14 mouse cellular contexts compared by ENCODE assay signal in the genomic region with DNA sequence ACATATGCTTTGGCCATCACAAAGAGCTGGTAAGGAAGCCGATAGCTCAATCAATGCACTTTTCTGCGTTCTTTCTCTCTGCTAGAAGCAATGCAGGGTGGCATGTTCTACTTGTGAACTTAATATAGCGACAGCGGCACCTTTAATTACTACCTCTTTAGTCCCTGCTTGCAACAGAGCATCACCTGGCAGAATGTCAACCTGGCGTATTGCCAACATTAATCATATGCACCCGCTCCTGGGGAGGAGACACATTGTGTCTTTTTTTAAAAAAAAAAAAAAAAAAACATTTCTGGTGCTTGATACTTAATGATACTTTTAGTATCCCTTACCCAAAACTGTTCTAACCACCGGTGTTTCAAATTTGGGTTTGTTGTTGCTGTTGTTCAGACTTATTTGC. TPM values are rescaled to one million over a fixed set of nuclear protein-coding genes. Genes with fewer than 3 reads are reported as not detected.
A peak's percentile ranks its signal among the peaks of the same experiment; 100 is the strongest.
DNase-seq lines count a peak whose midpoint lies in the region; ATAC-seq lines count a peak whose summit lies in the region.
"Had no signal": no experiment of that assay in that cellular context is flagged by ENCODE, and none has a peak within 500 bp of the region (broad histone marks: within the 10 kb centered on the region; RNA-seq: fewer than 3 reads in every experiment).

No protein-coding gene starts in this region.

- DNase-seq in cerebellum, adult 18-20 months, result peak; percentile 33 to 48
- DNase-seq in hindbrain, embryonic 14.5 days (ENCODE audit: low spot score), result peak; percentile 53
- DNase-seq in right cerebral cortex, postnatal 4 days, result peak; percentile 32
- DNase-seq in right cerebral cortex, adult 2 months (ENCODE audit: low spot score in 2 of 2), result no peak
- DNase-seq in spleen, adult 18-20 months, result no peak
- no peak for DNase-seq in ovary, adult 18-20 months (ENCODE audit: low spot score)
- DNase-seq: retina, postnatal 1 day had no signal

- WGBS in hindbrain, embryonic 14.5 days, result 65% methylated on average over 7 of the region's 7 CpGs
- WGBS in hindbrain, embryonic 13.5 days, result 79% methylated on average over 7 of the region's 7 CpGs

- no peak overlapping the region for H3K4me3 ChIP-seq in hindbrain, embryonic 14.5 days (replicated peaks; ENCODE audit: low read length)
- H3K4me3 ChIP-seq in hindbrain, embryonic 13.5 days, result no peak overlapping the region
- H3K4me3 ChIP-seq: hindbrain, embryonic 15.5 days; layer of hippocampus, adult 2 months; lung, embryonic 15.5 days had no signal

- no peak overlapping the region for H3K9ac ChIP-seq in hindbrain, embryonic 14.5 days
- no peak overlapping the region for H3K9ac ChIP-seq in hindbrain, embryonic 13.5 days
- H3K9ac ChIP-seq: hindbrain, embryonic 15.5 days; lung, embryonic 15.5 days had no signal

- H3K27ac ChIP-seq in hindbrain, embryonic 14.5 days, result no peak overlapping the region
- H3K27ac ChIP-seq in hindbrain, embryonic 13.5 days, result no peak overlapping the region; the same call in 1 of the 2 replicates
- H3K27ac ChIP-seq: hindbrain, embryonic 15.5 days; layer of hippocampus, adult 2 months; lung, embryonic 15.5 days had no signal

- no peaks in the 10 kb centered on the region for H3K4me1 ChIP-seq in hindbrain, embryonic 14.5 days (replicated peaks; ENCODE audit: control insufficient read depth, insufficient read depth, low read length)
- H3K4me1 ChIP-seq in hindbrain, embryonic 13.5 days (replicated peaks), result 0 out of 2 replicates have a peak, but pooled peaks cover 4% of the 10 kb centered on the region
- H3K4me1 ChIP-seq: hindbrain, embryonic 15.5 days; lung, embryonic 15.5 days had no signal

- no peaks in the 10 kb centered on the region for H3K27me3 ChIP-seq in hindbrain, embryonic 14.5 days (ENCODE audit: control insufficient read depth, insufficient read depth, low read length)
- H3K27me3 ChIP-seq in hindbrain, embryonic 13.5 days, result no peaks in the 10 kb centered on the region
- H3K27me3 ChIP-seq: hindbrain, embryonic 15.5 days; lung, embryonic 15.5 days had no signal

- no peak for ATAC-seq in cerebellum, adult (ENCODE audit: insufficient number of reproducible peaks, low FRiP score, low TSS enrichment)
- ATAC-seq in hindbrain, embryonic 14.5 days (ENCODE audit: low FRiP score), result no peak
- no peak for ATAC-seq in hindbrain, embryonic 13.5 days (ENCODE audit: low FRiP score)

- H3K9me3 ChIP-seq in hindbrain, embryonic 14.5 days (ENCODE audit: control insufficient read depth, low read length), result no peaks in the 10 kb centered on the region
- H3K9me3 ChIP-seq in hindbrain, embryonic 13.5 days, result peaks cover 5% of the 10 kb centered on the region
- H3K9me3 ChIP-seq: hindbrain, embryonic 15.5 days; lung, embryonic 15.5 days had no signal

- H3K36me3 ChIP-seq in hindbrain, embryonic 14.5 days (replicated peaks; ENCODE audit: control insufficient read depth, insufficient read depth), result no peaks in the 10 kb centered on the region
- no peaks in the 10 kb centered on the region for H3K36me3 ChIP-seq in hindbrain, embryonic 13.5 days
- H3K36me3 ChIP-seq: hindbrain, embryonic 15.5 days; lung, embryonic 15.5 days had no signal

- no peak overlapping the region for H3K4me2 ChIP-seq in hindbrain, embryonic 14.5 days (replicated peaks)
- H3K4me2 ChIP-seq in hindbrain, embryonic 13.5 days, result no peak overlapping the region
- H3K4me2 ChIP-seq: heart, embryonic 11.5 days; hindbrain, embryonic 15.5 days; lung, embryonic 15.5 days had no signal

RNA-seq across cellular contexts. Expression of a gene that starts 27.6 kb away (rescaled TPM):
- 24.8 and 26.6 TPM in 2 replicates for polyA plus RNA-seq in hindbrain, embryonic 14.5 days (2014; fragmentation: Nextera tagmentation; extraction: Ambion mirVana)
- 12.6 and 13.6 TPM in 2 replicates for polyA plus RNA-seq in hindbrain, embryonic 13.5 days (2015; fragmentation: Nextera tagmentation; extraction: Ambion mirVana)
- polyA plus RNA-seq: C2C12 had no signal

RNA-seq across cellular contexts. Expression of a gene that starts 41.4 kb away (rescaled TPM):
- 53.1 and 54.3 TPM in 2 replicates for polyA plus RNA-seq in hindbrain, embryonic 14.5 days (2014; fragmentation: Nextera tagmentation; extraction: Ambion mirVana)
- 41.3 and 42.6 TPM in 2 replicates for polyA plus RNA-seq in hindbrain, embryonic 13.5 days (2015; fragmentation: Nextera tagmentation; extraction: Ambion mirVana)

Comparison
In these comparisons a context has a peak if more than half of its experiments do, and no peak if none do; other contexts are left out.
1. DNase-seq: peak in cerebellum, adult 18-20 months (2 of 2), hindbrain, embryonic 14.5 days (single experiment) and right cerebral cortex, postnatal 4 days (single experiment); none in right cerebral cortex, adult 2 months (0 of 2), spleen, adult 18-20 months (0 of 2) and ovary, adult 18-20 months (single experiment).